Mouse (Mus musculus) heart, postnatal 36 days (tissue): ENCODE results near the gene Gstp1. TPM values are rescaled to one million over a fixed set of nuclear protein-coding genes. Genes with fewer than 3 reads are reported as not detected.
"Not testable (repeated sequence)": the region's sequence is repeated elsewhere in the genome, so short reads cannot be mapped to it uniquely, and the experiment has no call there.

Experiments used
- DNase-seq, 2 experiments: peaks; one replicate each; pipeline ENCODE4 v3.0.0; 2021 to 2022
- intact Hi-C: fragments of 180-260 bp; cut with DNase I; formaldehyde crosslinking; loops from one replicate; pipeline ENCODE4 v1.15.1; 2025
- total RNA-seq, 2 experiments: library from RNA; stranded (reverse); gene quantifications; 2 replicates each; pipeline ENCODE4 v1.2.3; 2021

Gene Gstp1
- total RNA-seq, 2 experiments from 2014 or later, result 339 to 350 TPM

DNA sequence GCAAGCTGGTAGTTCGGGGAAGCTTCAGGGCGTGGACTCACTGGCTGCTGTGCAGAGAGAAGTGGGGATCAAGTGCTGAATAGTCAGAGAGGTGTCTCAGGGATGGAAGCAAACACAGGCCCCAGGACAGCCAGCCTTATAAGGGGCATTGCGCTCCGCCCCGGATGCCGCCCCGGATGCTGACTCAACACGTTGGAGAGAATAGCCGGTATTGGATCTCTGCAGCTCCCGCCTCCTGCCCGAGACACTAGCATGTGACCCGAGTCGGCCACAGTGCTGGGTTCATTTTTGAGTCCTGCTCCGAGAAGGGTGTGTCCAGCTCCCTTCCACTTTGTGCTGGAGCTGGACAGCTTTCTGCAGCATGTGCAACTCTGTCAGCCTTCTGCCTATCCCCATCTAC lies 4.3 kb upstream of the Gstp1 start:
- intact Hi-C loops, result no loop called here
- DNase-seq, result peak in 1 of 2 experiments; percentile 43

- DNase-seq, intact Hi-C loops: not testable (repeated sequence)
Observed at GRCm38 (mm10) chr19:4041500-4041899, 3.7 kb upstream of the Gstp1 start.

- DNase-seq, intact Hi-C loops: not testable (repeated sequence)
Observed at GRCm38 (mm10) chr19:4040941-4041340, 3.2 kb upstream of the Gstp1 start.

DNA sequence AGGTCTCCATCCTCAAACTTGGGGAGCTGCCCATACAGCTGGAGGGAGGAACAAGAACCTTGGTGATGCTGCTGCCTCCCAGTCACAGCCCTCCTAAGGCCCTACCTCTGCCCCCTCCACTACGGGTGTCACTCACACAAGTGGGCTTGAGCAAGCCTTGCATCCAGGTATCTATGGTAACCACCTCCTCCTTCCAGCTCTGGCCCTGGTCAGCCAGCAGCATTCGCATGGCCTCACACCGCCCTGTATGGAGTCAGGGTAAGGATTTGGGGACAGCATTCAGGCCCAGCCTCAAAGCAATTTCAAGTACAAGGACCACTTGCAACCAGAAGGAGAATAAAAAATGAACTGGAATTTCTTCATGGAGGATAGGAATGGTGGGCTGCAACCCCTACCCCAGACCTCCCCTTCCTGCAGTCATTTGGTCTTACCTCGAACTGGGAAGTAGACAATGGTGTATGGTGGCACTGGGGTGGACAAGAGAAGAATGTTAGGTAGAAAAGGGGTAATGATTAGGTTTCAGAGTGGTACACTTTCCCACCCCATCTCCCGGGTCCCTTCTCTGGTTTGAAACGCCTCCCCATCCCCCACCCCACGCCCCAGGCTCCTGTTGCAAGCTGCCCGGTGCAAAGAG lies 514 bp downstream of the Gstp1 start:
- DNase-seq, intact Hi-C loops: not testable (repeated sequence)

DNA sequence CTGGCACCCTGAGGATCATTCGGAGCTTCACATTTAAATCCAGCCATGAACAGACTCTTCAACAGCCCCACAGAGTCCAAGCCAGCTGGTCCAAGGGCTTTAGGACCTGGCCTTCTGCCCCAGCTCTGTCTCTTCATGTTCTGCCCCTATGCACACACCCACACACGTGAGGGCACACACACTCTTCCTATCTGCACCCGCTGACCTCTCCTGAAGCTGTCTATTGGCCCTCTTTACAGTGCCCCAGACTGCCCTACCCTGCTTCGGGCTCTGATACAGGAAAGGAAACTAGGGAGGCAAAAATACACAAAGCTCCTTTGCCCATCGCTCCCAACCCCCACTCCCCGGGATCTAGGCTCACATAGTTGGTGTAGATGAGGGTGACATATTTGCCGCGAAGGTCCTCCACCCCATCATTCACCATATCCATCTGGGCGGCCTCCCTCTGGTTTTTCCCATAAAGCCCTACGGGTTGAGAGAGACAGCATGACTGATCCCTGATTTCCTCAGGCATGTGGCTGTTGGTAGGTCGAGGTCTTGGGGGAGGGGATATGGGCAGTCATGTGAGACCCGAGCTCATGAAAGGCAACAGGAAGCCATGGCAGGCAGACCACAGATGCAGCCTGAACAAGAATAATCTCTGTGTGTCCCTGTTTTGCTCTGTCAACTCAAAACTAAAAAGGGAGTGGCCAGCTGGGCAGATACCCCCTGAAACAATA lies 1.3 kb downstream of the Gstp1 start:
- intact Hi-C loops, result no loop called here

GRCm38 (mm10) chr19:4033742-4034141 lies 4.0 kb downstream of the Gstp1 start:
- no peak for DNase-seq
- intact Hi-C loops, result no loop called here

More for the DNA sequence above, 1.3 kb downstream of the Gstp1 start:
- DNase-seq, result no peak

DNA sequence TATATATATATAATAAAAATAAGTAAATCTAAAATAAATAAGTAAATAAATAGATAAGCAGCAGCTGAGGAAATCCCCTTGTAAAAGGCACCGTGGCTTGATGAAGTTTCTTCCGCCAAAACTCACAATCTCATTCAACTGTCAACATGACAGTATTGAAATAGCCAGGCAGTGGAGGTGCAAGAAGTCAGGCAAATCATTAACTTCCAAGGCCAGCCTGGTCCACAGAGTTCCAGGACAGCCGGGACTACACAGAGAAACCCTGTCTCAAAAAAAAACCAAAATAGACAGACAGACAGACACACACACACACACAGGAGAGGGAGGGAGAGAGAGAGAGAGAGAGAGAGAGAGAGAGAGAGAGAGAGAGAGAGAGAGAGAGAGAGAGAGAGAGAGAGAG lies 4.5 kb downstream of the Gstp1 start:
- intact Hi-C loops, result no loop called here
- DNase-seq, result no peak

DNA sequence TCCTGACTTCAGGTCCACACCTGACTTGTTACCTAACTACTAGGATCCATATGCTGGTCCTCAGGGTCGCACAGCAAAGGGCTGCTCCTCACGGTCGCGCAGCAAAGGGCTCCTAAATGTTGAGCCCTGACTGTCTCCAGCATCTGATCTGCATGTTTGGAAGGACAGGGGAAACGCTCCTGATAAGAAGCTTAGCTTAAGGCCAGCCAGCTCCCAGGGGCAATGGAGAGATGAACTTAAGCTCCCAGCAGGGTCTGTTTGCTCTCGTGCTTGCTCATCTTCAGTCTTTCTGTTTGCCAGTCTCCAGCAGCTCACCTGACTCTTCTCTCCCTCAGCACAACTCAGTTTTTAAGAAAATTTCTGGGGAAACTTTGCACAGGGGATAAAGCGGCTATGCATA lies 5.1 kb downstream of the Gstp1 start:
- DNase-seq, result no peak
- intact Hi-C loops, result no loop called here

GRCm38 (mm10) chr19:4027576-4027975 lies 10.2 kb downstream of the Gstp1 start:
- intact Hi-C loops, result no loop called here
- no peak for DNase-seq

DNA sequence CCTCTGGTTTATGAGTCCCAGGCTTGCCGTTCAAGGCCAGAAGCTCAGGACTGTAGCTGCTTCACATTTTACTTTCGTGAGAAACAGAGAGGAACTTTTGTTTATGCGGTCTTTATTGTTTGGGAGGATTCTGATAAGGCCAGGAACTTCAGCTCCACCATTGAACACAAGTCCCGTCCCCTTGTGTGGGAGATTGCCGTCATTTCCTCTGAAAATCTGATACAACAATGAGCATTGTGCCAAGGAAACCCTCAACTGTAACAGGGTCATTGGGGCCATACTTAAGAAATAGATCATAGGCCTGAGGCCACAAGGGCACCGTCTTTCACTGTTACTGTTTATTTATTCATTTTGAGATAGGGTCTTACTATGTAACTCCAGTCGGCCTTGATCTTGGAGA lies 14.6 kb downstream of the Gstp1 start:
- intact Hi-C loops, result no loop called here

DNA sequence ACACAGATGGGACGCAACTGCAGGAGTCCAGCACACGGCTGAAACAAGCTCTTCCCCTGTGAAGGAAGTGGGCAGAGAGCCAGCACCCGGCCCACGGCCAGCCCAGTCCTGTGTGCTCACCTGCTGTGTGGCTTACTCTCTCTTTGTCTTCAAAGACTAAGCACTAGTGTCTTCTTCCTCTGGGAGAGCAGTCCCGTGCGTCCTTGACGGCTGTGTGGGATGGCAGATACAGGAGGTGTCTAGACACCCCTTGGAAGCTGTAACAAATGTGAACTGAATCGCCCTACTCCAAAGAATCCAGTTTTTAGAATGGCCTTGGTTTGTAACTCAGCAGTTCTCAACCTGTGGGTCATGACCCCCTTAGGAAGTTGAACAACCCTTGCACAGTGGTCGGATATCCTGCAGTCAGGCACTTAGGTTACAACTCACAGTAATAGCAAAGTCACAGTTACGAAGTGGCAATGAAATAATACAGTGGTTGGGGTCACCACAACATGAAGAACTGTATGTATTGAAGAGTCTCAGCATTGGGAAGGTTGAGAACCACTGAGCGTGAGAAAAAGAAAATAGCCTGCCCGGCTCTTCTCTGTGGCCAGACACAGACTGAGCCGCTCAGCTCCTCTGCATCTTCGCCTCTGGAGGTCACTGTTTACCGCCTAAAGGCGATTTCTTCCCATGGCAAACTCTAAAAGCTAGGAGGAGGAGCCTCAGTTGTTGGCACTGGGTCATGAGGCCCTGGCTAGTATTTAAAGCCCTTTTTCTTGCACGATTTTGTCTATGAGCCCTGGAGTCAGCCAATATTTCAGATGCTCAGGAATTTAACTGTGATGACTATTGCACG lies 18.8 kb downstream of the Gstp1 start:
- peak; percentile 79 to 83 for DNase-seq
- intact Hi-C loops, result loop anchor here (1.0 to 2.0 kb wide), 2 partner anchors 29 to 210 kb away; no protein-coding TSS in a partner anchor

More for the DNA sequence above, 14.6 kb downstream of the Gstp1 start:
- no peak for DNase-seq

GRCm38 (mm10) chr19:4017921-4018587 lies 19.7 kb downstream of the Gstp1 start:
- intact Hi-C loops, result loop anchor here (2.0 kb wide), 1 partner anchor 211 kb away; no protein-coding TSS in a partner anchor
- no peak for DNase-seq

DNA sequence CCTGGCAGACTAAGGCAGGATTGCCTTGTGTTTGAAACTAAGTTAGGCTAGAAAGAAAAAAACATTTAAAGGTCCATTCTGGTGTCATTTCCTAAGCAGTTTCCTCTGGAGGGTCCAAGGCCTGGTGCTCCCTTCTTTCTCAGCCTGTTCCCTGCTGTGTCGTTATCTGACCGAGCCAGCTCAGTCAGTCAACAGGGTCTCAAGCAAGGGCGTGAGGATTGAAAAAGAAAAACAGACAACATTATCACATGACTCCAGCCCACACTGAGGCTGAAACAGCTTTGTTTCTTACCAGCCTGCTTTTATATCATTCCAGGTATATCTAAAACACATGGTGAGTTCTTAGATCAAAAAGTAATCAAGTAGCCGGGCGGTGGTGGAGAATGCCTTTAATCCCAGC lies 22.1 kb downstream of the Gstp1 start:
- intact Hi-C loops, result loop anchor here (1.0 kb wide), 1 partner anchor 69 kb away; no protein-coding TSS in a partner anchor
- no peak for DNase-seq

DNA sequence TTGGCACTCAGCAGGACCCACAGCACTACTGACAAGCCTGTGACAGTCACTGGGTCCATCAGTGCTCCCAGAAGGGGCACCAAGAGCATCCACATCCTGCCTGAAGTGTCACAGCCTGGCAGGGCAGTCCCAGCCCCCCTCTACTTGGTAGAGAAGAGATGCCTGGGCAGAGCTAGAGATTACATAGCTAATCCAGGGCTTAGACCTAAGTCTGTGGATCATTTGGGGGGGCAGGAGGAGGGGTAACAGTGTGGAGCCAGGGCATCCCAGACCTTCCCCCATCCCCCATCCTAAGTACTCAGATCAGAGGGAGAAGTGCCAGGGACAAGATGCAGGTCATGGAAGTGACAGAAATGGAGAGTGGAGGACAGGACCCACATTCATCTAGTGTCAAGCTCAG lies 23.0 kb downstream of the Gstp1 start:
- no peak for DNase-seq
- intact Hi-C loops, result loop anchor here (1.0 kb wide), 1 partner anchor 69 kb away; no protein-coding TSS in a partner anchor

- intact Hi-C loops, result no loop called here
Observed at GRCm38 (mm10) chr19:4013066-4013465, 24.7 kb downstream of the Gstp1 start.

GRCm38 (mm10) chr19:4012432-4013022 lies 25.3 kb downstream of the Gstp1 start, which contains the start of gene Ndufv1:
Gene Ndufv1, minus strand, starts transcription at chr19:4012806.
- intact Hi-C loops, result no loop called here
- peak; percentile 93 for DNase-seq

More at GRCm38 (mm10) chr19:4013066-4013465, 24.7 kb downstream of the Gstp1 start:
- DNase-seq, result no peak

DNA sequence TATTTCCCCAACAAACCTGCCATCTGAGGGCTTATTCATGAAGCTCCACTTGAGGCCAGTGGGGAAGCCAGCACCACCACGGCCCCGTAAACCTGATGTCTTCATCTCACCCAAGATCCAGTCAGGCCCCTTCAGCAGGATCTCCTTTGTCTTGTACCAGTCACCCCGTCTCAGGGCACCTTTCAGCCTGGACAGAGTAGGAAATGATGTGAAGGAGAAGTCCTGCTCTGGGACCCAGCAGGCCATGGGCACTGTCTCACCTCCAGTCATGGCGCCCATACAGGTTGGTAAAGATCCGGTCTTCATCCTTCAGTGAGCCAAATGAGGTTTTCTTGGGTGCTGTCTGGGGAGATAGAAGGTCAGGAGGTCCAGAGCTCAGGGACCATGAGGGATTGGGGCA lies 26.7 kb downstream of the Gstp1 start:
- intact Hi-C loops, result loop anchor here (1.0 kb wide), 1 partner anchor 10 kb away; no protein-coding TSS in a partner anchor
- no peak for DNase-seq

GRCm38 (mm10) chr19:4005971-4006370 lies 31.8 kb downstream of the Gstp1 start:
- DNase-seq, result no peak
- intact Hi-C loops, result no loop called here

DNA sequence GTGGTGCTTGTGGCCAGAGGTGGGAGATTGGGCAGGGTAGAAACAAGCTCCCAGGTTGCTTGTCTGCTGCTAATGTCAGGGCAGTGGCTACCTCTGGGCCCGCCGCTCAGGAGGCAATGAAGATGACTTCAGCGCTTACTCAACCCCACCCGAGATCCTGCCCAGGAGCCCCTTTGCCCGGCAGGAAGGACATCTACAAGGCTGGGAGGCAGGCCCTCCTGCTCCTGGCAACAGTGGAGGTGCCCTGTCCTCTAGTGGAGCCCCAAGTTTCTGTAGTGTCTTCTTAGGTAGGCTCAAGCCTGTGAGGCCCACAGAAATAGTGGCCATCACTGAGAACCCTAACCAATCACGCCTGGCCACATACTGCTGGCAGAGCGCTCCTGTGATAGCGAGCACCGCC lies 32.7 kb downstream of the Gstp1 start:
- DNase-seq, result no peak
- intact Hi-C loops, result no loop called here

GRCm38 (mm10) chr19:4004331-4004730 lies 33.5 kb downstream of the Gstp1 start:
- DNase-seq, result no peak
- intact Hi-C loops, result no loop called here
